Mouse (Mus musculus): ENCODE measurements around the gene Dbt. TPM values are rescaled to one million over a fixed set of nuclear protein-coding genes. Genes with fewer than 3 reads are reported as not detected.

Dbt gene
- polyA plus RNA-seq (2012; rRNA removed): 11.2 TPM in 2 replicates

- peak; percentile 96 for DNase-seq (ENCODE audit: low read depth)
- TF ChIP-seq CTCF (IDR thresholded peaks at IDR 0.05; ENCODE audit: borderline replicate concordance, extremely low read depth, insufficient read depth, insufficient read length) (no peak), POLR2A (IDR thresholded peaks at IDR 0.05; ENCODE audit: borderline replicate concordance, extremely low read depth, insufficient read depth, insufficient read length, poor library complexity, severe bottlenecking) (no peak)
Observed at GRCm38 (mm10) chr3:116512904-116513716, at the start of gene Dbt. Dbt (plus strand) TSS chr3:116513070.

GRCm38 (mm10) chr3:116464318-116464717, 48.6 kb upstream of the Dbt start:
- DNase-seq (ENCODE audit: low read depth): no peak
- TF ChIP-seq POLR2A (IDR thresholded peaks at IDR 0.05; ENCODE audit: borderline replicate concordance, extremely low read depth, insufficient read depth, insufficient read length, poor library complexity, severe bottlenecking) (no peak), CTCF (IDR thresholded peaks at IDR 0.05; ENCODE audit: borderline replicate concordance, extremely low read depth, insufficient read depth, insufficient read length) (no peak)

- TF ChIP-seq CTCF (IDR thresholded peaks at IDR 0.05; ENCODE audit: borderline replicate concordance, extremely low read depth, insufficient read depth, insufficient read length) (no peak), POLR2A (IDR thresholded peaks at IDR 0.05; ENCODE audit: borderline replicate concordance, extremely low read depth, insufficient read depth, insufficient read length, poor library complexity, severe bottlenecking) (no peak)
- no peak for DNase-seq (ENCODE audit: low read depth)
Observed at GRCm38 (mm10) chr3:116465709-116466108, 47.2 kb upstream of the Dbt start.

- DNase-seq (ENCODE audit: low read depth): peak; percentile 12
- no peak for TF ChIP-seq POLR2A (IDR thresholded peaks at IDR 0.05; ENCODE audit: borderline replicate concordance, extremely low read depth, insufficient read depth, insufficient read length, poor library complexity, severe bottlenecking)
- no peak for TF ChIP-seq CTCF (IDR thresholded peaks at IDR 0.05; ENCODE audit: borderline replicate concordance, extremely low read depth, insufficient read depth, insufficient read length)
Observed at GRCm38 (mm10) chr3:116474602-116475001, 38.3 kb upstream of the Dbt start.

- no peak for TF ChIP-seq CTCF (IDR thresholded peaks at IDR 0.05; ENCODE audit: borderline replicate concordance, extremely low read depth, insufficient read depth, insufficient read length)
- no peak for TF ChIP-seq POLR2A (IDR thresholded peaks at IDR 0.05; ENCODE audit: borderline replicate concordance, extremely low read depth, insufficient read depth, insufficient read length, poor library complexity, severe bottlenecking)
- DNase-seq (ENCODE audit: low read depth): no peak
Observed at GRCm38 (mm10) chr3:116476686-116477298, 36.1 kb upstream of the Dbt start.

GRCm38 (mm10) chr3:116477351-116477750, 35.5 kb upstream of the Dbt start:
- no peak for TF ChIP-seq CTCF (IDR thresholded peaks at IDR 0.05; ENCODE audit: borderline replicate concordance, extremely low read depth, insufficient read depth, insufficient read length)
- no peak for TF ChIP-seq POLR2A (IDR thresholded peaks at IDR 0.05; ENCODE audit: borderline replicate concordance, extremely low read depth, insufficient read depth, insufficient read length, poor library complexity, severe bottlenecking)

GRCm38 (mm10) chr3:116480119-116480518, 32.8 kb upstream of the Dbt start:
- TF ChIP-seq POLR2A (IDR thresholded peaks at IDR 0.05; ENCODE audit: borderline replicate concordance, extremely low read depth, insufficient read depth, insufficient read length, poor library complexity, severe bottlenecking): no peak
- TF ChIP-seq CTCF (IDR thresholded peaks at IDR 0.05; ENCODE audit: borderline replicate concordance, extremely low read depth, insufficient read depth, insufficient read length): no peak
- peak; percentile 37 for DNase-seq (ENCODE audit: low read depth)

More at GRCm38 (mm10) chr3:116477351-116477750, 35.5 kb upstream of the Dbt start:
- DNase-seq (ENCODE audit: low read depth): no peak

GRCm38 (mm10) chr3:116480937-116481336, 31.9 kb upstream of the Dbt start:
- no peak for DNase-seq (ENCODE audit: low read depth)
- TF ChIP-seq POLR2A (IDR thresholded peaks at IDR 0.05; ENCODE audit: borderline replicate concordance, extremely low read depth, insufficient read depth, insufficient read length, poor library complexity, severe bottlenecking): no peak
- TF ChIP-seq CTCF (IDR thresholded peaks at IDR 0.05; ENCODE audit: borderline replicate concordance, extremely low read depth, insufficient read depth, insufficient read length): no peak

GRCm38 (mm10) chr3:116482724-116483123, 30.1 kb upstream of the Dbt start:
- no peak for TF ChIP-seq POLR2A (IDR thresholded peaks at IDR 0.05; ENCODE audit: borderline replicate concordance, extremely low read depth, insufficient read depth, insufficient read length, poor library complexity, severe bottlenecking)
- DNase-seq (ENCODE audit: low read depth): no peak

- TF ChIP-seq POLR2A (IDR thresholded peaks at IDR 0.05; ENCODE audit: borderline replicate concordance, extremely low read depth, insufficient read depth, insufficient read length, poor library complexity, severe bottlenecking) (no peak), CTCF (IDR thresholded peaks at IDR 0.05; ENCODE audit: borderline replicate concordance, extremely low read depth, insufficient read depth, insufficient read length) (no peak)
- DNase-seq (ENCODE audit: low read depth): no peak
Observed at GRCm38 (mm10) chr3:116483271-116483670, 29.6 kb upstream of the Dbt start.

GRCm38 (mm10) chr3:116490920-116491319, 21.9 kb upstream of the Dbt start:
- no peak for DNase-seq (ENCODE audit: low read depth)
- TF ChIP-seq CTCF (IDR thresholded peaks at IDR 0.05; ENCODE audit: borderline replicate concordance, extremely low read depth, insufficient read depth, insufficient read length) (no peak), POLR2A (IDR thresholded peaks at IDR 0.05; ENCODE audit: borderline replicate concordance, extremely low read depth, insufficient read depth, insufficient read length, poor library complexity, severe bottlenecking) (no peak)

Measured in brain, embryonic 14.5 days (tissue).